Mouse (Mus musculus): ENCODE results near the gene Prb1.
"Not testable (repeated sequence)": the region's sequence is repeated elsewhere in the genome, so short reads cannot be mapped to it uniquely, and the experiment has no call there.

The Prb1 gene

DNA sequence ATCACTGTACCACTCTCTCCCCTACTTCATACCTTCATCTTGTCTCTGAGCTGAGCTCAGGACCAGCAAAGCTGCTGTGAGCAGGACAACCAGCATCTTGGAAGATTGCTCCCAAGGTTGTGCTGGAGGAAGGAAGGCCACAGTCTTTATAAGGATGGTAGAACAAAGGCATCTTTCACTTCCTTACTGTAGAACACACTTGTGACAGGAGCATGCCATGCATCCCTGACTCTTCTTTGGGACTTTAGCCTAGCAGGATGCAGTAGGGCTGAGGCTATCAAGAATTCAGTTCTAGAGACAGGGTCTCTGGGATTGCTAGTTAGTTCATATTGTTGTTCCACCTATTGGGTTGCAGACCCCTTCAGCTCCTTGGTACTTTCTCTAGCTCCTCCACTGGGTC, at the start of gene Prb1:
Prb1 (minus strand) TSS at position 101 of the 400 bp plus-strand sequence.
- in situ Hi-C loops (cut with MboI, MseI): not testable (repeated sequence)
